Mouse (Mus musculus) CH12.LX (cell line): ENCODE results near the gene Gm7534. TPM values are rescaled to one million over a fixed set of nuclear protein-coding genes. Genes with fewer than 3 reads are reported as not detected.

Experiments
- DNase-seq: peaks from one replicate; pipeline ENCODE4 v3.0.0-alpha.2; 2013; ENCODE audit errors: extremely low read depth
- H3K27ac ChIP-seq: 2 replicates; pipeline ENCODE4 v1.5.1; 2012; ENCODE audit warnings: low read depth, mild to moderate bottlenecking, control low read depth, moderate library complexity; ENCODE audit not compliant: insufficient read depth
- H3K27me3 ChIP-seq: replicated peaks from 2 replicates; pipeline ENCODE3; 2012; ENCODE audit warnings: inconsistent platforms
- H3K36me3 ChIP-seq, 2 experiments: replicated peaks in 1 of 2; 2 replicates each; pipeline versions ENCODE3 to v1.6.1; 2012; ENCODE audit warnings: inconsistent platforms in 1 of 2, low read length in 1 of 2, mild to moderate bottlenecking in 1 of 2, mixed read lengths in 1 of 2, moderate library complexity in 1 of 2; ENCODE audit not compliant: control insufficient read depth in 1 of 2, insufficient read depth in 1 of 2
- H3K4me1 ChIP-seq, 2 experiments: 2 replicates each; pipeline ENCODE4 v1.6.1; 2012; ENCODE audit warnings: inconsistent platforms in 1 of 2, moderate library complexity in 1 of 2; ENCODE audit not compliant: insufficient read depth in 2 of 2, control insufficient read depth in 1 of 2
- H3K4me2 ChIP-seq: 2 replicates; pipeline ENCODE4 v1.6.1; 2012; ENCODE audit warnings: low read depth, mild to moderate bottlenecking, control low read depth; ENCODE audit not compliant: poor library complexity, insufficient read depth, severe bottlenecking
- H3K4me3 ChIP-seq, 3 experiments: fragments of 150-350 bp in 1 of 3; sonication (generic) in 1 of 3; replicated peaks in 1 of 3; 2 replicates each; pipeline versions ENCODE3 to v1.5.1; 2011 to 2012; ENCODE audit warnings: low read depth in 2 of 3, low read length in 2 of 3, mild to moderate bottlenecking in 2 of 3, moderate library complexity in 2 of 3, control low read depth in 1 of 3, improper control_type of control experiment in 1 of 3, inconsistent platforms in 1 of 3, mixed read lengths in 1 of 3; ENCODE audit not compliant: poor library complexity in 1 of 3
- H3K79me2 ChIP-seq: replicated peaks from 2 replicates; pipeline ENCODE4 v1.6.1; 2012; ENCODE audit warnings: mild to moderate bottlenecking, moderate library complexity; ENCODE audit not compliant: control insufficient read depth, poor library complexity, insufficient read depth, severe bottlenecking; ENCODE audit errors: extremely low read depth
- H3K9ac ChIP-seq: 2 replicates; pipeline ENCODE4 v1.6.1; 2012; ENCODE audit warnings: low read depth, mild to moderate bottlenecking, control low read depth, moderate library complexity; ENCODE audit not compliant: insufficient read depth
- H3K9me3 ChIP-seq: replicated peaks from 2 replicates; pipeline ENCODE3; 2012; ENCODE audit warnings: low read length, inconsistent platforms, mixed read lengths
- ELF1 ChIP-seq: IDR thresholded peaks from 2 replicates; pipeline ENCODE4 v1.6.1; 2014; ENCODE audit warnings: low read depth, mild to moderate bottlenecking, inconsistent platforms, low read length, improper control_type of control experiment
- EP300 ChIP-seq: IDR thresholded peaks from 2 replicates; pipeline ENCODE4 v1.6.1; 2011; ENCODE audit warnings: low read length, improper control_type of control experiment
- GABPA ChIP-seq: IDR thresholded peaks from 2 replicates; pipeline ENCODE4 v1.6.1; 2012; ENCODE audit warnings: low read depth, low read length, improper control_type of control experiment, inconsistent platforms; ENCODE audit not compliant: insufficient replicate concordance
- HCFC1 ChIP-seq: IDR thresholded peaks from 2 replicates; pipeline ENCODE4 v1.6.1; 2012; ENCODE audit warnings: low read depth, mild to moderate bottlenecking, inconsistent platforms, low read length, improper control_type of control experiment
- IRF4 ChIP-seq: IDR thresholded peaks from 2 replicates; pipeline ENCODE4 v1.6.1; 2014; ENCODE audit warnings: low read depth, mild to moderate bottlenecking, inconsistent platforms, low read length, improper control_type of control experiment
- JUN ChIP-seq: IDR thresholded peaks from 2 replicates; pipeline ENCODE4 v1.6.1; 2011; ENCODE audit warnings: low read depth, mild to moderate bottlenecking, low read length, improper control_type of control experiment, moderate library complexity; ENCODE audit not compliant: insufficient read depth
- JUND ChIP-seq: conservative IDR thresholded peaks from 2 replicates; pipeline ENCODE4 v1.6.1; 2011; ENCODE audit warnings: low read depth, low read length, improper control_type of control experiment
- MAZ ChIP-seq: IDR thresholded peaks from 2 replicates; pipeline ENCODE4 v1.6.1; 2012; ENCODE audit warnings: low read depth, mild to moderate bottlenecking, inconsistent platforms, low read length, improper control_type of control experiment, moderate library complexity
- MYC ChIP-seq: IDR thresholded peaks from 2 replicates; pipeline ENCODE4 v1.6.1; 2011; ENCODE audit warnings: low read depth, mild to moderate bottlenecking, improper control_type of control experiment, low read length
- NELFE ChIP-seq: IDR thresholded peaks from 2 replicates; pipeline ENCODE4 v1.6.1; 2011; ENCODE audit warnings: low read depth, low read length, improper control_type of control experiment
- NRF1 ChIP-seq: IDR thresholded peaks from 2 replicates; pipeline ENCODE4 v1.6.1; 2014; ENCODE audit warnings: low read depth, mild to moderate bottlenecking, inconsistent platforms, low read length, improper control_type of control experiment, moderate library complexity
- PAX5 ChIP-seq: IDR thresholded peaks from 2 replicates; pipeline ENCODE4 v1.6.1; 2012; ENCODE audit warnings: low read length, inconsistent platforms, mixed read lengths
- RCOR1 ChIP-seq: conservative IDR thresholded peaks from 2 replicates; pipeline ENCODE4 v1.6.1; 2012; ENCODE audit warnings: low read depth, mild to moderate bottlenecking, inconsistent platforms, low read length, improper control_type of control experiment
- TBP ChIP-seq: conservative IDR thresholded peaks from 2 replicates; pipeline ENCODE4 v1.6.1; 2011; ENCODE audit warnings: low read depth, low read length, improper control_type of control experiment
- TCF12 ChIP-seq: IDR thresholded peaks from 2 replicates; pipeline ENCODE4 v1.6.1; 2014; ENCODE audit warnings: low read depth, mild to moderate bottlenecking, inconsistent platforms, low read length, improper control_type of control experiment
- UBTF ChIP-seq: IDR thresholded peaks from 2 replicates; pipeline ENCODE4 v1.6.1; 2012; ENCODE audit warnings: low read depth, mild to moderate bottlenecking, inconsistent platforms, low read length, improper control_type of control experiment, moderate library complexity
- ZMIZ1 ChIP-seq: IDR thresholded peaks from 2 replicates; pipeline ENCODE4 v1.6.1; 2012; ENCODE audit warnings: low read depth, mild to moderate bottlenecking, inconsistent platforms, low read length, improper control_type of control experiment
- dilution Hi-C: fragments of 300-500 bp; cut with MboI; formaldehyde crosslinking; loops from 2 replicates; pipeline ENCODE4 v1.14.3; 2020; ENCODE audit warnings: low sequenced_read_pairs; ENCODE audit not compliant: extremely low pct_unique_long_range_greater_than_20kb, extremely low pct_ligation_motif_present
- in situ Hi-C: fragments of 300-500 bp; cut with MboI; formaldehyde crosslinking; loops from 3 replicates; pipeline ENCODE4 v1.14.3; 2019; ENCODE audit warnings: low sequenced_read_pairs, low pct_ligation_motif_present, low pct_unique_long_range_greater_than_20kb, mixed read lengths
- polyA plus RNA-seq: library from polyadenylated mRNA; unstranded; fragments of >175 nt; gene quantifications from 2 replicates; pipeline ENCODE4 v1.2.1, GENCODE M21; 2012; ENCODE audit warnings: low read depth; ENCODE audit not compliant: insufficient read length
- total RNA-seq, 2 experiments: library from RNA; depleted of rRNA; stranded (reverse); fragments of 300-350 nt in 1 of 2; fragments of >200 nt in 1 of 2; gene quantifications; 2 replicates each; pipeline ENCODE4 v1.2.3; 2012 to 2014

Gene Gm7534
- total and polyA plus RNA-seq, 3 experiments = not detected

DNA sequence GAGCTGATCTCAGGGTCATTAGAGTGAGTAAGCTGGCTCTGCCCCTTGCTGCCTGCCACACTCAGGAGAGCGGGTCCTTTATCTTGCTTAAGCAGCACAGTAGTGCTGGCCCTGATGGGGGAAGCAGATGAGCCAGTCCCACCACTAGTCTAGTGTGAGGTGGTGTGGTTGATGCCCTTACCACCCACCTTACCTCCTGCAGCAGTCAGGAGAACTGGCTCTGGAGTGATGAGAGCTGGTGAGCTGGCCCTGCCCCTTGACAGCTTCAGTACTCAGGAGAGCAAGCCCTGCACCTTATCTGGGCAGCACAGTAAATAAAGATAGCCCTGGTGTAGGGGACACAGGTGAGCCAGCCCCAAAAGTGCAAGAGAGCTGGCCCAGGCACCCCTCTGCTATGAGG is 21.7 kb downstream of the Gm7534 start:
- no peaks in the 10 kb centered on the region for H3K9me3 ChIP-seq
- no peak for TF ChIP-seq EP300
- no peak for TF ChIP-seq TCF12
- no peak for TF ChIP-seq NRF1
- no peak for TF ChIP-seq PAX5
- TF ChIP-seq MAZ = no peak
- TF ChIP-seq TBP = no peak
- TF ChIP-seq RCOR1 = no peak
- H3K4me3 ChIP-seq = no peak overlapping the region
- H3K4me2 ChIP-seq = no peak overlapping the region
- H3K27me3 ChIP-seq = no peaks in the 10 kb centered on the region
- dilution Hi-C loops (no loop called here), in situ Hi-C loops (loop anchor here (10.0 kb wide), 1 partner anchor 46 kb away; no protein-coding TSS in a partner anchor)
- no peak overlapping the region for H3K27ac ChIP-seq
- H3K36me3 ChIP-seq = peaks cover 8 to 51% of the 10 kb centered on the region in 2 experiments
- no peak for DNase-seq
- peaks cover 20% of the 10 kb centered on the region for H3K79me2 ChIP-seq
- peaks cover 0 to 36% of the 10 kb centered on the region in 2 experiments; a peak in 3 of 4 replicates for H3K4me1 ChIP-seq
- H3K9ac ChIP-seq = no peak overlapping the region

DNA sequence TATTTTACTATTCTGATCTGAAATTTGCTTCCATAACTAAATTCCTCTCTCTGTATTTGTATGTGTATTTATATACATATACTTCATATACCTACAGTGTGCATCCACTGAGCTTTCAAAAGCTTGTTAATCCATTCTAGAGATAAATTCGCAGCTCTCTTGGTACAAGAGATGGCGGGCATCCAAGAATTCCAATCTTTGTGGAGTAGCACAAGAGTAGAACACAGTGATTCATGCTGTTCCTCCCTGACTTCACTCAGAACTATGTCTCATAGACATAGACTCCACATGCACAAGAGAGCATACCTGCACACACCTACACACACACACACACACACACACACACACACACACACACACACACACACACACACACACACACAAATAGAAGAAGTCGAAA is 30.4 kb downstream of the Gm7534 start:
- TF ChIP-seq NELFE = no peak
- TF ChIP-seq HCFC1 = no peak
- no peak for TF ChIP-seq ELF1
- TF ChIP-seq UBTF = no peak
- TF ChIP-seq ZMIZ1 = no peak
- dilution Hi-C loops = no loop called here

DNA sequence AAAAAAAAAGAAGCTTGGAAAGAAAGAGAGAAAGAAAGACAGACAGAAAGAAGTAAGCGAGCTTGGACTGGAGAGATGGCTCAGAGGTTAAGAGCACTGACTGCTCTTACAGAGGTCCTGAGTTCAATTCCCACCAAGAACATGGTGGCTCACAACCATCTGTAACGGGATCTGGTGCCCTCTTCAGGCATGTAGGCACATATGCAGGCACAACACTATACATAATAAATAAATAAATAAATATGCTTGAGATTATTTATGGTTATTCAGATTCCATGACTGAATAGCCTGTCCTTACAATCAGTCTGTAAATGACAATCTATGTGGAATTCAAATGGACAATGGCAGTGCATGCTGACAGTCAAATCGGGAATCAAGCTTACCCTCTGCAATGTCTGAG is 35.9 kb downstream of the Gm7534 start:
- Histone ChIP-seq H3K27ac (no peak overlapping the region), H3K36me3 (peaks cover 8 to 45% of the 10 kb centered on the region in 2 experiments), H3K4me3 (no peak overlapping the region), H3K4me1 (peaks cover 0 to 4% of the 10 kb centered on the region in 2 experiments; a peak in 1 of 4 replicates), H3K4me2 (no peak overlapping the region), H3K9me3 (no peaks in the 10 kb centered on the region), H3K79me2 (no peaks in the 10 kb centered on the region), H3K27me3 (no peaks in the 10 kb centered on the region), H3K9ac (no peak overlapping the region)
- no peak for DNase-seq
- in situ Hi-C loops = no loop called here
- no peak for TF ChIP-seq GABPA
- no peak for TF ChIP-seq IRF4
- TF ChIP-seq MYC = no peak
- no peak for TF ChIP-seq TBP
- no peak for TF ChIP-seq JUND
- TF ChIP-seq JUN = no peak
- dilution Hi-C loops = no loop called here

More for the DNA sequence above, 30.4 kb downstream of the Gm7534 start:
- in situ Hi-C loops = no loop called here
- Histone ChIP-seq H3K4me1 (peaks cover 0 to 1% of the 10 kb centered on the region in 2 experiments; a peak in 2 of 4 replicates), H3K9ac (no peak overlapping the region), H3K9me3 (no peaks in the 10 kb centered on the region), H3K36me3 (peaks cover 5 to 49% of the 10 kb centered on the region in 2 experiments), H3K4me2 (no peak overlapping the region), H3K79me2 (peaks cover 3% of the 10 kb centered on the region; the same call in 1 of the 2 replicates), H3K27me3 (no peaks in the 10 kb centered on the region), H3K4me3 (no peak overlapping the region), H3K27ac (no peak overlapping the region)
- no peak for DNase-seq
